Mouse (Mus musculus) 416B (cell line): ENCODE measurements around the gene Eid3.

Experiments
- DNase-seq: peaks from one replicate; pipeline ENCODE4 v3.0.0; 2011; ENCODE audit warnings: low read depth

Gene Eid3

DNA sequence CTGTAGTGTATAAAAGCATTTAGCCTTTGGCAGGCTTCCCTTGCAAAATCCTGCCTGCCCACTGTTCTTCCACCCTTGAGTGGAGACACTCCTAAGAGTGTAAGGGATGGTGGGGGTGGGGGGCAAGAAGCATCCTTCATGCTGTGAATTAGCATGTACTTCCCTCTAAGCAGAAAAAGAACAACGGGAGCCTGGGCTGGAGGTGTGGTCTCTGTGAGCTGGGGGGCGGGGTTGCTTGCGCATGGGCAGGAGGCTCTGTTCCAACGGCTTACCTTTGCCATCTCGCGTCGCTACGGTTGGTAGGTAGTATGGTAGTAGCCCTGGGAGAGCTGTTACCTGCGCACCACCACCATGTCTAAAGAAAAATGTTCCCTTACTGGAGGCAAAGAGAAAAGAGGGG, at the start of gene Eid3:
Gene Eid3 (plus strand): TSS at position 271 of the 400 bp plus-strand sequence.
- no peak for DNase-seq

DNA sequence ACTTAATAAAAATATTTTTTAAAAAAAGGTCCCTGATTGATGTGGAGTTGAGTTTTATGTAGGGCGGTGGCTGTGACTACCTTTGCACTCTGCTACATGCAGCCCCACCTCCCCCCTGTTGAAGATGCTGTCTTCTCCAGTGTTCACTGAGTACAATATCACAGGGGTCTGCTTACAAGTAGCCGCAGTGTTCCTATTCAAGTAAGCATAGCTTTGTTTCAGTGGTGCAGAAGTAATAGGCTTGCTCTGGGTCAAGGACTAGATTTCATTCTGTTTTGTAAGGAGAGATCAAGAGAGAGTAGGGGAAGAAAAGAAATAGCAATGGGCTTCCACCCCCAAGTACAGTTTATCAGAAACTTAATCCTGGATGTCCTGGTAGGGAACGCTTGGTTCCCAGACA, 48.9 kb upstream of the Eid3 start:
- DNase-seq = no peak

- DNase-seq = no peak
Observed at GRCm38 (mm10) chr10:82817936-82818335, 48.5 kb upstream of the Eid3 start.

DNA sequence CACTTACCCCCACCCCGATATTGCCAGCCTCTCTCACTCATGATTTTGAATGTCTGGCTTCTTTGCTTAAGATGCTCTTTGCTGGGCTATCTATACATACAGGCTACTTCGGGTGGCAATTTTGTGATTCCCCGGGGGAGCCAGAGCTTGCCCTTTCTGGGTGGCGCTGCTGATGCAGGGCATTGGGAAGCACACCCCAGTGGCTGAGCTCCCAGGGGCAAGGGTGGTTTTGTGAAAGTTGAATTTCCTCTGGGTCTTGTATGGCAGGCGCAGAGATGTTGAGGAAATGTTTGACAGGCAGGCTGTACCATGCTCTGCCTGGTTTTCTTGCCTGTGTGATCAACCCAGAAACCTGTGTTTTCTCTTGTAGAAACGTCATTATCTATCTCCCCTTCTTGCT, 47.8 kb upstream of the Eid3 start:
- DNase-seq = no peak

DNA sequence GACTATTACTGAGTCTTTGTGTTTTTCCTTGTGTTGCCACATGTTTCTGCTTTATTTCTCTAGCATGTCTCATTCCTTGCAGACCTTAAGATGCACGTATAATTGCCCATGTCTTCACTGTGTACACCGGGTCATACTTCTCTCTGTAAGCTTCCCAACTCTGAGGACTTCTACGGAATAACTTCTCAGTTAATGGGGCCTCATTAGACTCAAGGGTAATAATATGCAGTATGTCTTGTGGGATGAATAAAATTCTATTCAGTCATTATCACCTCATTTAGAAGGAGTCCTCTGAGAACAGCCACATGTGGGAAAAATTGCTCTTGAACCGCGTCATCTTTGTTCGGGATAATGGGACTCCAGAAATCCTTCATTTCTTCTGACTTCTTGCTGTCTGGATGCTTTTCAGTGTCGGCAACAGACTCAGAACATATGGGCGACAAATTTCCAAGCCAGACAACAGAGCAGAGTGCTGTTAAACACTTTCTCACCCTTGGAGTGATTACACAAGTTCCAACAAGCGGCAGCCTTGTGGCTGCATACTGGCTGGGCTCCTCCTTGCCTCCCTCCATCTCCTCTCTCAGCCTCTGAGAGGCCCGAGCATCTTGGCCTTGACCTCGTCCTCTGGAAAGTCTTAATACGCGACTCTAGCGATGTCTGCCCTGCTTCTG, 43.2 kb upstream of the Eid3 start:
- DNase-seq = no peak

GRCm38 (mm10) chr10:82823779-82824177, 42.6 kb upstream of the Eid3 start:
- DNase-seq = no peak

DNA sequence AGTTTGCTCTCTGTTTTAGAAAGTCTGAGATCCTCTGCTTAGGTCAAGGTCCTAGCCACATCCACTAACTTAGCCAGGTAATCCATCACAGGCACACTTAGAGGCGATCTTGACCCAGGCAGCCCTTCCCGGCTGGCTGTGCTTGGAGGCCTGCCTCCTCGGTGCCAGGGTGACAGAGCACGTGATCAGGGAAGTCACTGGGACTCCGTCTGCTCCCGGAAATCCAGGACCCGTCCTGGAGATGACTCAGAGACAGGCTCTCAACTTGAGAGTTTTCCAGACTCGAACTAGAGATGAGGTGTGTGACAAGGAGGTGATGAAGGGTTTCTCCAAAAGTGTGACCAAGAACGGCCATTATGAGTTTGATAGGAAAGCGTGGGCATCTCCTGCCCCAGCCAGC, 41.9 kb upstream of the Eid3 start:
- DNase-seq = no peak

- DNase-seq = no peak
Observed at GRCm38 (mm10) chr10:82826516-82826915, 39.9 kb upstream of the Eid3 start.

- DNase-seq = no peak
Observed at GRCm38 (mm10) chr10:82833926-82834325, 32.5 kb upstream of the Eid3 start, which contains the start of gene Txnrd1. Txnrd1 (plus strand) TSS chr10:82833951.

GRCm38 (mm10) chr10:82835898-82836297, 30.5 kb upstream of the Eid3 start:
- DNase-seq = no peak

GRCm38 (mm10) chr10:82838390-82838789, 28.0 kb upstream of the Eid3 start:
- DNase-seq = peak; percentile 36

- no peak for DNase-seq
Observed at GRCm38 (mm10) chr10:82844090-82844489, 22.3 kb upstream of the Eid3 start.

- DNase-seq = no peak
Observed at GRCm38 (mm10) chr10:82844731-82845130, 21.7 kb upstream of the Eid3 start.

- no peak for DNase-seq
Observed at GRCm38 (mm10) chr10:82847821-82848459, 18.5 kb upstream of the Eid3 start.

- no peak for DNase-seq
Observed at GRCm38 (mm10) chr10:82849686-82850353, 16.6 kb upstream of the Eid3 start.

DNA sequence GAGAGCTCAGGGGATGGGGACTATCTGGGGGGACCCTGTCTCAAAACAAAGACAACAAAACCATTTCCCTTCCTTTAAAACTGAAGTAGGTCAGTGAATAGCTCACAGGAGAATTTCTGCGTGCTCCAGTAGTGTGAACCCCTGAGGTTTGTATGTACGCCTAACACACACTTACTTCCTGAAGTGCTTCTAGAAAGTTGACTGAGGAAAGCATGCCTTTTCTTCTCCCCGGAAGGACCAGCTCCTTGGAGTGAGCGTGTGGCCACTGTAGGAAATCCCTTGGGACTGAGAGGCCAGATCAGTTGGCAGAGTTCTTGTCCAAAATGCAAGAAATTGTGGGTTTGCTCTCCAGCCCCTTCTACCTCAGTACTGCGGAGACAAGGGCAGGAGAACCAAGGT, 16.1 kb upstream of the Eid3 start:
- DNase-seq = no peak

GRCm38 (mm10) chr10:82851751-82852150, 14.7 kb upstream of the Eid3 start:
- peak; percentile 42 for DNase-seq

GRCm38 (mm10) chr10:82858032-82858680, 8.3 kb upstream of the Eid3 start:
- no peak for DNase-seq

DNA sequence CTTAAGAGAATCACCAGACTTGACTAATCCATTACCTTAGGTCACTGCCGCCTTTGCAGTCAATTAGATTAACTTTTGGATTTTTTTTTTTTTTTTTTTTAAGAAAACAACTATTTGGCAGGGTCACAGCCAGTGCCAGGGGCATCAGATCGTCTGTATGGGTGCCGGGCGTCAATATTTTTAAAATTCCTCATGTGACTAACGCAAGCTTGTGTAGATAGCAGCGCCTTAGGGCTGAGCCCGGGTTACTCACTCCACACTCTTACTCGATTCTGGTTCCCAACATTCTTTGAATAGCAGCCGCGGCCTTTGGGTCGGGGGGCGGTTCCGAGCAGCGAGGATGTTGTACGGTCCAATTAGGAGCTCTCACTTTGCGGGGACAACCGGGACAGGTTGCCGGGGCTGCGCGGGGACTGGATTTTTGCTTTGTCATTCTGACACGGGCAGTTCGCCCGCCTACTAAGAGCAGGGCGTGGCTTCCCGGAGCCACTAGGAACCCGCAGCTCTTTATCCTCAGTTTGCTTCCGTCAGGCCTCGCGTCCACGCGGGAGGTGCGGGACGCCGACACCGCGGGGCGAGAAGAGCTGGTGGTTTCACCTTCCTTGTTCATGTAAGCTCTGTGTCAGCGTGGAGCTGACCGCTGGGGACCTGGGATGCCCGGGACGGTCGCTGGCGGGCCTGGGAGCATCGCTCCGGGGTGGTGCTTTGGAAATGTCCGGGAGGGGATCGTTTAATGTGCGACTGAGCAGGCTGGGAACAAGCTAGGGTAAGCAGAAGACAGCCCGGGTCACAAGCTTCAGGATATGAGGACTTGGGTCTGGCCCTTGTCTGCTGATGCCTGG, 7.5 kb upstream of the Eid3 start:
- DNase-seq = peak; percentile 97

DNA sequence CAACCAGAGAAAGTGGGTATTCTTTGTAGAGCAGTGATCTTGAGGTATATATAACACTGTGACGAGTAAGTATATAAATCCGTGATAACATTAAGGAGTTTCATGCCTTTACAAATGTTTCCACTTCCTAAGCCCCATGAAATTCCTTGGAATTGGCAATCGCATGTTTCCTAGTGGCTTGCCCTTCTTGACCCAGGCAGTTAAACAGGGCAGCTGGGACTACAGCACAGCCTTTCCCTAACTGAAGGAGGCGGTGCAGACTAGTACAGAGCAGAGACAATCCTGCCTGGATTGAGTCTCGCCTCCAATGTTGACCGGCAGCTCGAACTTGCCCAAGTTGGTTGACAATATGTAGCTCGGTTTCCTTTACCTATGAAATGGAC, 6.9 kb upstream of the Eid3 start:
- peak; percentile 84 for DNase-seq

GRCm38 (mm10) chr10:82860181-82860928, 6.1 kb upstream of the Eid3 start:
- peak; percentile 88 for DNase-seq
